Comparison of ENCODE assay signal across 8 mouse cellular contexts in the genomic region with DNA sequence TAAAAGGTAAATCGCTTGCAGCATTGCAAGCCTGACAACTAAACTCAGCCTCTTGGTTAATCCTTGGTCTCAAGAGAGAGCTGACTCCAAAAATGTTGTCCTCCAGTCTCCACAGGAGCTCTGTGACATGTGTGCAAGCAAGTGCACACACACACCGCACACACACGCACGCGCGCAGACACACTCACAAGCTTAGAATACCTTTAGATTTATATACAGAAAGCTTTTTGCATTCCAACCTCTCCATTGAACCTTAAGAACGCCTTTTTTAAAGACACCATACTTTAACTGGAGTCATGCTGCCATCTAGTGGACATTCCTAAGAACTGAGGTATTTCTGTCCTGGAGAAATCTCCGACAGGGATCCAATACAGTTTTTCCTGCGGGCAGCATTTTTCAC.
A peak's percentile ranks its signal among the peaks of the same experiment; 100 is the strongest.
DNase-seq lines count a peak whose midpoint lies in the region; ATAC-seq lines count a peak whose summit lies in the region.

No protein-coding gene starts in this region.

- WGBS in forebrain, embryonic 11.5 days = 18% methylated on average over 9 of the region's 9 CpGs
- WGBS in hindbrain, embryonic 11.5 days = 24% methylated on average over 9 of the region's 9 CpGs
- 15% methylated on average over 9 of the region's 9 CpGs for WGBS in stomach, embryonic 16.5 days

- H3K36me3 ChIP-seq in forebrain, embryonic 11.5 days (ENCODE audit: control insufficient read depth, insufficient read depth, low read length) = no peaks in the 10 kb centered on the region
- H3K36me3 ChIP-seq in hindbrain, embryonic 11.5 days (ENCODE audit: control insufficient read depth, insufficient read depth, low read length) = no peaks in the 10 kb centered on the region
- no peaks in the 10 kb centered on the region for H3K36me3 ChIP-seq in stomach, embryonic 16.5 days (ENCODE audit: control insufficient read depth, insufficient read depth, low read length)

- no peak overlapping the region for H3K9ac ChIP-seq in forebrain, embryonic 11.5 days (ENCODE audit: low read length)
- H3K9ac ChIP-seq in hindbrain, embryonic 11.5 days (ENCODE audit: low read depth, low read length) = no peak overlapping the region
- no peak overlapping the region for H3K9ac ChIP-seq in stomach, embryonic 16.5 days (ENCODE audit: low read length)

- peak; percentile 21 for DNase-seq in gastrocnemius, adult 18-20 months (ENCODE audit: low spot score)
- DNase-seq in gastrocnemius, adult 8-10 months (ENCODE audit: low spot score in 2 of 2) = no peak
- DNase-seq in brain, embryonic 18.5 days (ENCODE audit: low read depth, low spot score) = peak; percentile 73
- DNase-seq in forebrain, embryonic 11.5 days (ENCODE audit: low spot score) = peak; percentile 55
- peak; percentile 77 for DNase-seq in hindbrain, embryonic 11.5 days (ENCODE audit: low spot score)
- peak; percentile 46 to 80 for DNase-seq in layer of hippocampus, postnatal 14 days (ENCODE audit: low spot score in 2 of 2)
- DNase-seq in mesoderm, embryonic 11.5 days (ENCODE audit: low read depth, low spot score) = peak; percentile 84

- H3K4me1 ChIP-seq in forebrain, embryonic 11.5 days (replicated peaks; ENCODE audit: control insufficient read depth, insufficient read depth, low read length) = no peaks in the 10 kb centered on the region
- no peaks in the 10 kb centered on the region; the same call in 1 of the 2 replicates for H3K4me1 ChIP-seq in hindbrain, embryonic 11.5 days (replicated peaks; ENCODE audit: control insufficient read depth, insufficient read depth, low read length)
- no peaks in the 10 kb centered on the region for H3K4me1 ChIP-seq in stomach, embryonic 16.5 days (ENCODE audit: control insufficient read depth, insufficient read depth, low read length)

- no peak overlapping the region for H3K27ac ChIP-seq in forebrain, embryonic 11.5 days (ENCODE audit: low read depth, low read length)
- no peak overlapping the region for H3K27ac ChIP-seq in hindbrain, embryonic 11.5 days (ENCODE audit: low read depth, low read length)
- H3K27ac ChIP-seq in stomach, embryonic 16.5 days (ENCODE audit: low read length) = no peak overlapping the region

- H3K27me3 ChIP-seq in forebrain, embryonic 11.5 days (ENCODE audit: control insufficient read depth, insufficient read depth, low read length) = no peaks in the 10 kb centered on the region
- H3K27me3 ChIP-seq in hindbrain, embryonic 11.5 days (ENCODE audit: control insufficient read depth, insufficient read depth, low read length) = no peaks in the 10 kb centered on the region
- peaks cover 4% of the 10 kb centered on the region; the same call in 1 of the 2 replicates for H3K27me3 ChIP-seq in stomach, embryonic 16.5 days (ENCODE audit: control insufficient read depth, insufficient read depth, low read length)

- no peaks in the 10 kb centered on the region for H3K9me3 ChIP-seq in forebrain, embryonic 11.5 days (ENCODE audit: control insufficient read depth, low read length)
- no peaks in the 10 kb centered on the region for H3K9me3 ChIP-seq in hindbrain, embryonic 11.5 days (ENCODE audit: control insufficient read depth, low read length)
- no peaks in the 10 kb centered on the region for H3K9me3 ChIP-seq in stomach, embryonic 16.5 days (replicated peaks; ENCODE audit: control insufficient read depth, low read length)

- ATAC-seq in forebrain, embryonic 11.5 days (replicated peaks; ENCODE audit: low FRiP score) = peak; percentile 42; the same call in 1 of the 2 replicates
- 0 out of 2 replicates have a peak, but pooled peaks have one; percentile 19 for ATAC-seq in hindbrain, embryonic 11.5 days (ENCODE audit: low FRiP score)
- no peak for ATAC-seq in stomach, embryonic 16.5 days (ENCODE audit: insufficient read depth, low FRiP score)

- 0 out of 2 replicates have a peak overlapping the region, but pooled peaks have one; percentile 12 for H3K4me2 ChIP-seq in forebrain, embryonic 11.5 days (ENCODE audit: low read depth, low read length, severe bottlenecking)
- no peak overlapping the region for H3K4me2 ChIP-seq in hindbrain, embryonic 11.5 days (replicated peaks; ENCODE audit: low read depth, low read length)
- H3K4me2 ChIP-seq in stomach, embryonic 16.5 days (ENCODE audit: low read depth, low read length) = peak overlapping the region; percentile 17; the same call in 1 of the 2 replicates

- no peak overlapping the region for H3K4me3 ChIP-seq in forebrain, embryonic 11.5 days (ENCODE audit: low read depth, low read length)
- H3K4me3 ChIP-seq in hindbrain, embryonic 11.5 days (ENCODE audit: low read depth, low read length) = no peak overlapping the region
- no peak overlapping the region for H3K4me3 ChIP-seq in stomach, embryonic 16.5 days (replicated peaks; ENCODE audit: low read length)

Comparison
In these comparisons a context has a peak if more than half of its experiments do, and no peak if none do; other contexts are left out.
1. DNase-seq: peak in gastrocnemius, adult 18-20 months (single experiment), brain, embryonic 18.5 days (single experiment), forebrain, embryonic 11.5 days (single experiment), hindbrain, embryonic 11.5 days (single experiment), layer of hippocampus, postnatal 14 days (2 of 2) and mesoderm, embryonic 11.5 days (single experiment); none in gastrocnemius, adult 8-10 months (0 of 2).